Mouse (Mus musculus) heart, postnatal 14 days (tissue): ENCODE measurements around the gene Fosl1. TPM values are rescaled to one million over a fixed set of nuclear protein-coding genes. Genes with fewer than 3 reads are reported as not detected.
"Not testable (repeated sequence)": the region's sequence is repeated elsewhere in the genome, so short reads cannot be mapped to it uniquely, and the experiment has no call there.

Experiments
- DNase-seq, 2 experiments: peaks; one replicate each; pipeline ENCODE4 v3.0.0; 2021 to 2022
- intact Hi-C: fragments of 180-260 bp; cut with DNase I; formaldehyde crosslinking; loops from one replicate; pipeline ENCODE4 v1.15.1; 2025
- total RNA-seq, 2 experiments: library from RNA; stranded (reverse); gene quantifications; 2 replicates each; pipeline ENCODE4 v1.2.3; 2021

The Fosl1 gene
- total RNA-seq, 2 experiments from 2014 or later, result not detected

- no peak for DNase-seq
- intact Hi-C loops, result no loop called here
These were observed 27.8 kb downstream of the Fosl1 start for GRCm38 (mm10) chr19:5475069-5475714.

GRCm38 (mm10) chr19:5477004-5477667, 29.8 kb downstream of the Fosl1 start:
- intact Hi-C loops, result no loop called here
- DNase-seq, result no peak

- intact Hi-C loops, result no loop called here
- DNase-seq, result no peak
These were observed 30.4 kb downstream of the Fosl1 start for GRCm38 (mm10) chr19:5477668-5478300.

- intact Hi-C loops, result no loop called here
- no peak for DNase-seq
These were observed 32.7 kb downstream of the Fosl1 start for GRCm38 (mm10) chr19:5480016-5480415.

GRCm38 (mm10) chr19:5481398-5481797, 34.1 kb downstream of the Fosl1 start:
- intact Hi-C loops, result no loop called here
- no peak for DNase-seq

- intact Hi-C loops, result no loop called here
- no peak for DNase-seq
These were observed 36.3 kb downstream of the Fosl1 start for GRCm38 (mm10) chr19:5483386-5484359.

- intact Hi-C loops, result no loop called here
These were observed 37.1 kb downstream of the Fosl1 start for GRCm38 (mm10) chr19:5484496-5484895.

GRCm38 (mm10) chr19:5485371-5485770, 38.0 kb downstream of the Fosl1 start:
- intact Hi-C loops, result no loop called here
- DNase-seq, result no peak

More at GRCm38 (mm10) chr19:5484496-5484895, 37.1 kb downstream of the Fosl1 start:
- DNase-seq, result no peak

GRCm38 (mm10) chr19:5485821-5486220, 38.5 kb downstream of the Fosl1 start:
- no peak for DNase-seq
- intact Hi-C loops, result loop anchor here (2.0 kb wide), 2 partner anchors 23 to 51 kb away; no protein-coding TSS in a partner anchor

GRCm38 (mm10) chr19:5486286-5486685, 38.9 kb downstream of the Fosl1 start:
- DNase-seq, result no peak
- intact Hi-C loops, result loop anchor here (2.0 kb wide), 2 partner anchors 23 to 51 kb away; no protein-coding TSS in a partner anchor

- intact Hi-C loops, result loop anchor here (2.0 kb wide), 2 partner anchors 24 to 52 kb away; no protein-coding TSS in a partner anchor
These were observed 39.4 kb downstream of the Fosl1 start for GRCm38 (mm10) chr19:5486771-5487170.

GRCm38 (mm10) chr19:5487768-5488550, 40.6 kb downstream of the Fosl1 start, which contains the start of gene Mus81:
Mus81 (minus strand) TSS chr19:5488402.
- intact Hi-C loops, result loop anchor here (2.0 kb wide), 2 partner anchors 25 to 53 kb away; no protein-coding TSS in a partner anchor
- DNase-seq, result peak; percentile 96 to 97

More at GRCm38 (mm10) chr19:5486771-5487170, 39.4 kb downstream of the Fosl1 start:
- no peak for DNase-seq

- DNase-seq, result peak; percentile 95 to 97
These were observed 41.7 kb downstream of the Fosl1 start for GRCm38 (mm10) chr19:5488878-5489571.

GRCm38 (mm10) chr19:5489721-5490120, 42.4 kb downstream of the Fosl1 start:
- not testable (repeated sequence) for DNase-seq
- intact Hi-C loops, result loop anchor here (10.0 kb wide), 1 partner anchor 855 kb away; the partner anchor contains the start of gene Map4k2

More at GRCm38 (mm10) chr19:5488878-5489571, 41.7 kb downstream of the Fosl1 start:
- intact Hi-C loops, result no loop called here

GRCm38 (mm10) chr19:5490313-5490897, 43.1 kb downstream of the Fosl1 start, which contains the start of gene Cfl1:
Cfl1 (plus strand) TSS chr19:5490455.
- DNase-seq, result peak; percentile 95
- intact Hi-C loops, result loop anchor here (10.0 kb wide), 1 partner anchor 854 kb away; the partner anchor contains the start of gene Map4k2

GRCm38 (mm10) chr19:5490898-5491708, 43.8 kb downstream of the Fosl1 start:
- intact Hi-C loops, result loop anchor here (10.0 kb wide), 1 partner anchor 854 kb away; the partner anchor contains the start of gene Map4k2
- DNase-seq, result peak; percentile 83 to 88

- no peak for DNase-seq
- intact Hi-C loops, result loop anchor here (2.0 to 10.0 kb wide), 2 partner anchors 18 to 852 kb away; partner anchors contain the start of genes Map4k2 and Snx32
These were observed 45.3 kb downstream of the Fosl1 start for GRCm38 (mm10) chr19:5492641-5493040.
